Mouse (Mus musculus): ENCODE results near the gene Olfr784. TPM values are rescaled to one million over a fixed set of nuclear protein-coding genes. Genes with fewer than 3 reads are reported as not detected.

The Olfr784 gene
- polyA plus RNA-seq, 1 experiment from 2014 or later: 0.11 TPM

Other genes with a start within 250 kb of the Olfr784 start
- gene Olfr770, start 245.1 kb upstream of the Olfr784 start, polyA plus RNA-seq (2014; fragmentation: Nextera tagmentation; extraction: Ambion mirVana): not detected in 2 replicates
- not detected in 2 replicates for gene Olfr771, start 219.3 kb upstream of the Olfr784 start, polyA plus RNA-seq (2014; fragmentation: Nextera tagmentation; extraction: Ambion mirVana)
- gene Olfr772, start 206.2 kb upstream of the Olfr784 start, polyA plus RNA-seq (2014; fragmentation: Nextera tagmentation; extraction: Ambion mirVana): not detected in 2 replicates
- gene Olfr773, start 196.7 kb upstream of the Olfr784 start, polyA plus RNA-seq (2014; fragmentation: Nextera tagmentation; extraction: Ambion mirVana): not detected in 2 replicates
- gene Olfr774, start 147.9 kb upstream of the Olfr784 start, polyA plus RNA-seq (2014; fragmentation: Nextera tagmentation; extraction: Ambion mirVana): not detected in 2 replicates
- not detected in 2 replicates for gene Olfr775, start 135.7 kb upstream of the Olfr784 start, polyA plus RNA-seq (2014; fragmentation: Nextera tagmentation; extraction: Ambion mirVana)
- not detected in 2 replicates for gene Olfr776, start 125.0 kb upstream of the Olfr784 start, polyA plus RNA-seq (2014; fragmentation: Nextera tagmentation; extraction: Ambion mirVana)
- gene Olfr777, start 112.6 kb upstream of the Olfr784 start, polyA plus RNA-seq (2014; fragmentation: Nextera tagmentation; extraction: Ambion mirVana): not detected in 2 replicates
- gene Olfr780, start 66.0 kb upstream of the Olfr784 start, polyA plus RNA-seq (2014; fragmentation: Nextera tagmentation; extraction: Ambion mirVana): not detected in 2 replicates
- gene Olfr781, start 55.2 kb upstream of the Olfr784 start, polyA plus RNA-seq (2014; fragmentation: Nextera tagmentation; extraction: Ambion mirVana): not detected in 2 replicates
- not detected in 2 replicates for gene Olfr782, start 35.2 kb upstream of the Olfr784 start, polyA plus RNA-seq (2014; fragmentation: Nextera tagmentation; extraction: Ambion mirVana)
- gene Olfr785, start 21.3 kb downstream of the Olfr784 start, polyA plus RNA-seq (2014; fragmentation: Nextera tagmentation; extraction: Ambion mirVana): not detected in 2 replicates
- gene Olfr786, start 43.2 kb downstream of the Olfr784 start, polyA plus RNA-seq (2014; fragmentation: Nextera tagmentation; extraction: Ambion mirVana): 0.15 TPM in 1 of 2 replicates, not detected in the other
- gene Olfr787, start 77.8 kb downstream of the Olfr784 start, polyA plus RNA-seq (2014; fragmentation: Nextera tagmentation; extraction: Ambion mirVana): 0.12 TPM in 1 of 2 replicates, not detected in the other
- 0.07 TPM in 1 of 2 replicates, not detected in the other for gene Olfr788, start 86.9 kb downstream of the Olfr784 start, polyA plus RNA-seq (2014; fragmentation: Nextera tagmentation; extraction: Ambion mirVana)
- gene Olfr789, start 100.7 kb downstream of the Olfr784 start, polyA plus RNA-seq (2014; fragmentation: Nextera tagmentation; extraction: Ambion mirVana): not detected in 2 replicates
- gene Olfr790, start 114.4 kb downstream of the Olfr784 start, polyA plus RNA-seq (2014; fragmentation: Nextera tagmentation; extraction: Ambion mirVana): not detected in 2 replicates
- gene Olfr791, start 137.7 kb downstream of the Olfr784 start, polyA plus RNA-seq (2014; fragmentation: Nextera tagmentation; extraction: Ambion mirVana): not detected in 2 replicates
- not detected in 2 replicates for gene Olfr792, start 155.1 kb downstream of the Olfr784 start, polyA plus RNA-seq (2014; fragmentation: Nextera tagmentation; extraction: Ambion mirVana)
- gene Olfr794, start 183.6 kb downstream of the Olfr784 start, polyA plus RNA-seq (2014; fragmentation: Nextera tagmentation; extraction: Ambion mirVana): not detected in 2 replicates
- not detected in 2 replicates for gene Olfr796, start 228.5 kb downstream of the Olfr784 start, polyA plus RNA-seq (2014; fragmentation: Nextera tagmentation; extraction: Ambion mirVana)
- gene Olfr798, start 243.9 kb downstream of the Olfr784 start, polyA plus RNA-seq (2014; fragmentation: Nextera tagmentation; extraction: Ambion mirVana): not detected in 2 replicates